Mouse (Mus musculus): ENCODE results near the gene Dock7. TPM values are rescaled to one million over a fixed set of nuclear protein-coding genes. Genes with fewer than 3 reads are reported as not detected.

Gene Dock7
- polyA plus RNA-seq (2015; fragmentation: Nextera tagmentation; extraction: Ambion mirVana), result 20.1 and 25.5 TPM in 2 replicates

DNA sequence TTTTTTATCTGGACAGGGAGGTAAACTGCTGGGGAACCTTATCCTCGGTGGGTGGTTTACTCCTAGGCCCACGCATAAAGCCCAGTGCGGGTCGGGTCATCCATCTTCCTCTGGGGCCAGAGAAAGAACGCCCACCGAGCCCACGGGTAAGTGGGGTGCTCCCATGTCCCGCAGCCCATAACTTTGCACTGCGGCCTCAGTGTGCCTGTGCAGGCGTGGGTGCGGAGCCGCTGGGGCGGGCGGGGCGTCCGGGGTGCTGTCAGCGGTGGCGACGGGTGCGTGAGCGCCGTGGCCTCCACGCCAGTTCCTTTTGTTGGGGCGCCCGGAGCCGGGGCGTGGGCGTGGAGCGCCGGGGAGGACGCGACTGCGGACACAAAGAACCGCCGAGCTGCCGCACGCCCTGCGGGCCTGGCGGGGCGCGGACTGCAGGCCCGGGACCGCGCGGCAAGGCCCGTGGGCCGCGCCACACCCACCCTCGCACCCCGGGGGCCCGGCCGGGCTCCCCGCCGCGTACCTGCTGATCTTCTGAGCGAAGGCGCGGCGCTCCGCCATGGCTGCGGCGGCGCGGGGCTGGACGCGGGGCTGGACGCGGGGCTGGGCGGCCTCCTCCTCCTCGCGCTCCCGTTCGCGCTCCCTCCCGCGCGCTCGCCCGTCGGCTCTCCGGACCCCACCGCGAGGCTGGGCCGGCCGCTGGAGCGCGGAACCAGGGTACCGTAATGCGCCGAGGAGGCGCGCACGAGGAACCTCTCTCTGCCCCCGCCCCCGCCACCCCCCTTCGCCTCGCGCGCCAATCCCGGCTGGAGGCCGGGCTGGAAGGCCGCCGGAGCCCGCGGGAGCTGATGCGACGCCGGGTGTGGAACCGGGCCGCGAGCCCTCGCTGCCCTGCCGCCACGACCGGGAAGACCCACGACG, at the start of gene Dock7:
Dock7 (minus strand) TSS at position 705 of the 912 bp plus-strand sequence.
- peaks cover 26% of the 10 kb centered on the region for H3K4me1 ChIP-seq (replicated peaks)
- peak within 1 kb of the TSS; percentile 84 for H3K4me3 ChIP-seq
- H3K27me3 ChIP-seq, result no peaks in the 10 kb centered on the region
- no peaks in the 10 kb centered on the region for H3K36me3 ChIP-seq
- peak; percentile 96 for ATAC-seq (replicated peaks; ENCODE audit: insufficient number of reproducible peaks, insufficient read depth, low FRiP score, low read depth)
- peak within 1 kb of the TSS; percentile 80 for H3K4me2 ChIP-seq
- no peaks in the 10 kb centered on the region for H3K9me3 ChIP-seq (replicated peaks)
- peak within 1 kb of the TSS; percentile 56 for H3K27ac ChIP-seq
- H3K9ac ChIP-seq, result peak within 1 kb of the TSS; percentile 92
- WGBS, result 0% methylated on average over 93 of the region's 117 CpGs

DNA sequence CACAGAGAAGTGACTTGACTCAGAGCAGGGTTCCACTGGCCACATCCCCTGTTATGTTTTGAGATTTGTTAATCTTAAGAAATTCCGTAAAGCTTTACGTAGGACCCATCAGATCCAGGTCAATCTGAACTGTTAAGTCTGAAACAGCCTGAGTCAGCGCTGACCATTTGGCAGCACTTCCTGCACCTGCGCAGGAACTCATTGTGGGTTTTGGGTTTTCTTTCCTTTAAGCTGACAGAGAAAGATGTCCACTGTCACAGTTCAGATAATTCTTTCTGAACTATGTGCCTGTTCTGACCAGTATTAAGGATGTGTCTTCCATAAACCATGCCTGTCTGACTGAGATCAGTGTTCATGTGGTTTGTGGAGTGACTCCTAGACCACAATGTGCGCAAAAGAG, 48.2 kb upstream of the Dock7 start:
- Histone ChIP-seq H3K27me3 (no peaks in the 10 kb centered on the region), H3K27ac (no peak overlapping the region), H3K36me3 (no peaks in the 10 kb centered on the region), H3K9me3 (replicated peaks) (no peaks in the 10 kb centered on the region), H3K4me3 (no peak overlapping the region), H3K9ac (no peak overlapping the region), H3K4me1 (replicated peaks) (peaks cover under 1% of the 10 kb centered on the region; the same call in 1 of the 2 replicates), H3K4me2 (no peak overlapping the region)
- WGBS, result 86% methylated on average over 5 of the region's 5 CpGs
- no peak for ATAC-seq (replicated peaks; ENCODE audit: insufficient number of reproducible peaks, insufficient read depth, low FRiP score, low read depth)

DNA sequence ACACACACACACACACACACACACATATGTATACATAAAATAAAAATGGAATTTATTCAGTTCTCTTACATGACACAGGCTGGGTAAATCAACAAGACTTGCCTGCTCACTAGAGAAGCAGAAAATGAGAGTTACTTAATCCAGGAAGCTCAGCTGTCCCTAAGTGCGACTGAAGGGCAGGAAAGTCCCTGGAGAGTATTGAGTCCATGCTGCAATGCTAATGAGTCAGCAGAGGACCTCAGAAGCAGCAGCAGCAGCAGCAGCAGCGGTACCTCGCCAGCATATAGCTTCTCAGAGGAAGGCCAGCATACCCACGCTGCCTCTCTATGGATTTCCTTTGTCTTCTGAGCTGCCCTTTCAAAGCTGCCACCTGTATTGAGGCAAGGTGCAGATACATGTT, 42.8 kb upstream of the Dock7 start:
- no peak overlapping the region for H3K4me3 ChIP-seq
- H3K9ac ChIP-seq, result no peak overlapping the region
- no peak for ATAC-seq (replicated peaks; ENCODE audit: insufficient number of reproducible peaks, insufficient read depth, low FRiP score, low read depth)
- no peaks in the 10 kb centered on the region for H3K27me3 ChIP-seq
- no peak overlapping the region for H3K4me2 ChIP-seq
- H3K36me3 ChIP-seq, result no peaks in the 10 kb centered on the region
- no peak overlapping the region for H3K27ac ChIP-seq
- H3K4me1 ChIP-seq (replicated peaks), result peaks cover 7% of the 10 kb centered on the region; the same call in 1 of the 2 replicates
- 14% methylated on average over 4 of the region's 4 CpGs for WGBS
- H3K9me3 ChIP-seq (replicated peaks), result no peaks in the 10 kb centered on the region

DNA sequence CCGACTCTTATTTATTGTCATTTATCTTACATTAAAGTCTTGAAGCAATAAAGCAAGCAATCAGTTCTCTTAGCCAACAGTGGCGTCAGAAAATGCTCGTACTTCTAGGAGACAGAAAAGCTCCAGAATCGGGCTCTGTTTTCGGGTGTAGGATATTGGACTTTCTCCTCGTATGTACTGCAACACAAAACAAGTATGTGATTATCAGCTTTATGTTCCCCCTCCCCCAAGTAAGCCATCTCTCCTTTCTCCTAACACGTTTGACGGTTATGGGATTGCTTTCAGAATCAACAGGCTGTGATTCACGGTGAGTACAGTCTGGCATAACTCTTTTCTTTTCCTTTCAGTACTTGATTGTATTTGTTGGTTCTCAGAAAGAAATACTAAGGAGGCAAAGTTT, 42.3 kb upstream of the Dock7 start:
- 53% methylated on average over 9 of the region's 9 CpGs for WGBS
- no peak overlapping the region for H3K4me2 ChIP-seq
- H3K9me3 ChIP-seq (replicated peaks), result no peaks in the 10 kb centered on the region
- no peak overlapping the region for H3K27ac ChIP-seq
- H3K9ac ChIP-seq, result no peak overlapping the region
- ATAC-seq (replicated peaks; ENCODE audit: insufficient number of reproducible peaks, insufficient read depth, low FRiP score, low read depth), result no peak
- H3K4me3 ChIP-seq, result no peak overlapping the region
- no peaks in the 10 kb centered on the region for H3K27me3 ChIP-seq
- no peaks in the 10 kb centered on the region for H3K36me3 ChIP-seq
- peaks cover 7% of the 10 kb centered on the region; the same call in 1 of the 2 replicates for H3K4me1 ChIP-seq (replicated peaks)

DNA sequence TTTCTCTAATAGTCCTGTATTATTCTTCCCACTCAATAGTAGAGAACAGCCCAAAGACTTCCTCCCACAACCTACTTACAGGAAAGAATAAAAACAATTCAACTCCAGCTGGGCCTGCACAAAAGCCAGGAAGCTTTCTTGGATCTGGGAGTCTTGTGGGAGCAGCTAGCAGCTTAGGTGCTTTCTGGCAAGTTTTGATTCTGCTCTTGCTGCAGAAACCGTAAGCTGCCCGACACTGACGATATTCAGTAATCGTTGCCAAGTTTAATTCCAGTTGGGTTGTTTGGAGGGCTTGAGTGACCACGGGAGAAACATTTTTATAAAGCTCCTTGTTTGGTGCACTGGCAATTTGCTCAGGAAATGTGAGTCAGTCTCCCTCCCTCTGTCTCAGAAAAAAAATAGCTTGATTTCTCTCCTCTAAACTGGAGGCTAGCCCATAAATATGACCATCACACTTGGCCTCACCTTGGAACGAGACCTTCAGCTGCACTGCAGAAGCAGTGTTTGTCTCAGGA, 40.8 kb upstream of the Dock7 start:
- 24% methylated on average over 6 of the region's 6 CpGs for WGBS
- ATAC-seq (replicated peaks; ENCODE audit: insufficient number of reproducible peaks, insufficient read depth, low FRiP score, low read depth), result 0 out of 2 replicates have a peak, but pooled peaks have one; percentile 18
- H3K9ac ChIP-seq, result no peak overlapping the region

DNA sequence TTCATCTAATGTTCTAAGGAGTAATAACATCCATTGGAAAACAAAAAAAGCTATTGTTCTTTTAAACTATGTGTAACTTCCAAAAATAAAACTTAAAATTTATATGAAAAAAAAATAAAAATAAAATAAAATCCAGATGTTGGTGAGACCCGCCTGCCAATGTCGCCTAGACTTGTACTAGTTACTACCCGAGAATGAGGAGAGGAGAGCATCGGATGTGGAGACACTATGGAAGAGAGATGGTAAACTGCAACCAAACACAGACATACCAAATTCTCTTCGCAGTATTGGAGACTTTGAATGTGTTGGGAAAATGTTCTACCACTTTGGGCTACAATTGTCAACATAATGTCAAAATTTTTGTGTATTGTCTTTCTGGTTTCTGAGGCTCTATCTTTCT, 40.2 kb upstream of the Dock7 start:
- Histone ChIP-seq H3K36me3 (no peaks in the 10 kb centered on the region), H3K9ac (no peak overlapping the region), H3K4me3 (no peak overlapping the region), H3K9me3 (replicated peaks) (no peaks in the 10 kb centered on the region), H3K4me2 (no peak overlapping the region), H3K27ac (no peak overlapping the region), H3K27me3 (no peaks in the 10 kb centered on the region), H3K4me1 (replicated peaks) (peaks cover 7% of the 10 kb centered on the region; the same call in 1 of the 2 replicates)
- WGBS, result 70% methylated on average over 5 of the region's 5 CpGs
- ATAC-seq (replicated peaks; ENCODE audit: insufficient number of reproducible peaks, insufficient read depth, low FRiP score, low read depth), result no peak

More for the DNA sequence above, 40.8 kb upstream of the Dock7 start:
- H3K4me2 ChIP-seq, result no peak overlapping the region
- H3K36me3 ChIP-seq, result no peaks in the 10 kb centered on the region
- no peaks in the 10 kb centered on the region for H3K27me3 ChIP-seq
- no peak overlapping the region for H3K4me3 ChIP-seq
- H3K27ac ChIP-seq, result no peak overlapping the region; the same call in 1 of the 2 replicates
- no peaks in the 10 kb centered on the region for H3K9me3 ChIP-seq (replicated peaks)
- peaks cover 7% of the 10 kb centered on the region; the same call in 1 of the 2 replicates for H3K4me1 ChIP-seq (replicated peaks)

DNA sequence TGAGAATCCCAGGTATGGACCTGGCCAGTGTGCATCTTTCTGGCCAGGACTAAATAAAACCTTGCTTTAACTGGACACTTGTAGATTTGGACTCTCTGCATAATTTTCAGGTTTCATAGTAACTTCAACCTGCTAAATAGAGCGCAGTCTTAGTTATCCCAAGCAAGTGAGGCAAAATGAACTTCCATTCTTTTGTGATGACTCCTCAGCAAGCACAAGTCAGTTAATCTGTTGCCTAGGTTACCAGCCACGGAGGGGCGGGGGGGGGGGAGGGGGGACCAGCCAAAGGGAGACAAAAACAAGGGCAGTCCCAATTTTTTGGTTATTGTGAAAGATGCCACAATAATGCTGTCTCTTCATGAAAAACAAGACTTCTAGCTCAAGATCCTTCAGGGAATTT, 39.7 kb upstream of the Dock7 start:
- H3K4me1 ChIP-seq (replicated peaks), result peaks cover 7% of the 10 kb centered on the region; the same call in 1 of the 2 replicates
- 31% methylated on average over 3 of the region's 3 CpGs for whole genome bisulfite sequencing
- H3K9me3 ChIP-seq (replicated peaks), result no peaks in the 10 kb centered on the region
- no peak overlapping the region for H3K4me3 ChIP-seq
- no peak overlapping the region for H3K9ac ChIP-seq
- H3K27me3 ChIP-seq, result no peaks in the 10 kb centered on the region
- H3K27ac ChIP-seq, result no peak overlapping the region
- no peaks in the 10 kb centered on the region for H3K36me3 ChIP-seq
- ATAC-seq (replicated peaks; ENCODE audit: insufficient number of reproducible peaks, insufficient read depth, low FRiP score, low read depth), result no peak
- H3K4me2 ChIP-seq, result no peak overlapping the region

DNA sequence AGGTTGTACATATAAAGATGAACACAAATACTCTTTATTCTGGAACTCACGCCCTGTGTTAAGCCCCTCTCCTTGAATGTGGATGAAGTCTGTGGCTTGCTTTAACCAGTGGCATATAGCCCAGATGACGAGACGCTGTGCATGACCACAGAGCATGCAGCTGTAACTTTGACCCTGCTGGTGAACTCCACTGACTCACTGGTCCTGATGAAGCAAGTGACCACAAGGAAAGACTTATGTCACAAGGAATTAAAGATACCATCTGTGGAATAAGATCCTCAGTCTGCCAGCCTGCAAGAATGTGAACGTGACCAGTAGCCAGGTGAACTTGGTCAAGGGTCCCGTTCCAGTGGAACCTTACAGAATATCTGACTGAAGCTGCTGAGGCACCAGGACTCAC, 37.8 kb upstream of the Dock7 start:
- H3K36me3 ChIP-seq, result no peaks in the 10 kb centered on the region
- no peak overlapping the region for H3K4me3 ChIP-seq
- H3K27ac ChIP-seq, result no peak overlapping the region
- 84% methylated on average over 5 of the region's 5 CpGs for whole genome bisulfite sequencing
- H3K9me3 ChIP-seq (replicated peaks), result no peaks in the 10 kb centered on the region
- H3K9ac ChIP-seq, result no peak overlapping the region
- no peak for ATAC-seq (replicated peaks; ENCODE audit: insufficient number of reproducible peaks, insufficient read depth, low FRiP score, low read depth)
- peaks cover 3% of the 10 kb centered on the region; the same call in 1 of the 2 replicates for H3K4me1 ChIP-seq (replicated peaks)
- no peak overlapping the region for H3K4me2 ChIP-seq
- no peaks in the 10 kb centered on the region for H3K27me3 ChIP-seq

DNA sequence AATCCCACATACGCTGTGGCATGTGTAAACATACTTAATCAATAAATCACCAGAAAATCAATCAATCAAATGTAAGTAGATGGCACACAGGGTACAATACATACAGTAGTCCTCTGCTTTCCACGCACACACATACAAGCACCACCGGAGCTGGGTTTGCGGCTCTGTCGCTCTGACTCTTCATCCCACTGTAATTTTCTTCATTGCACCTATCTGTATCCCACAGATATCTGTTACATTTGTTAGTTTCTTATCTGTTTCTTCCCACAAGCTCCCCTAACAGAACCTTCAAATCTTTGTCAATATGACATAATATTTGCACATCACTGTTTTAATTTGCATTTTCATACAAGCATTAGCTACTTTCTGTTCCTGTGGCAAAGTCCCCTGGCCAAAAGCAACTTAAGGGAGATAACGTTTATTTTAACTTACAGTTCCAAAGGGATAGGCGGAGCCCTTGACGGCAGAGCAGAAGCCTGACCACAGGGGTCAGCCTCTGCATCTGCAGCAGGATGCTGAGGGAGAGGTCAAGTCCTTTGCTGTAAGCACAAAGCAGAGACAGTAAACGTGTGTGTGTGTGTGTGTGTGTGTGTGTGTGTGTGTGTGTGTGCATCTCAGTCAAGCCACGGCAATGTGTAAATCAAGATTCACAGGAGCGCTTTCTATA, 36.1 kb upstream of the Dock7 start:
- Histone ChIP-seq H3K27ac (no peak overlapping the region), H3K9ac (no peak overlapping the region), H3K4me1 (replicated peaks) (no peaks in the 10 kb centered on the region), H3K4me2 (no peak overlapping the region), H3K36me3 (no peaks in the 10 kb centered on the region), H3K4me3 (no peak overlapping the region), H3K9me3 (replicated peaks) (no peaks in the 10 kb centered on the region), H3K27me3 (no peaks in the 10 kb centered on the region)
- ATAC-seq (replicated peaks; ENCODE audit: insufficient number of reproducible peaks, insufficient read depth, low FRiP score, low read depth), result no peak
- 53% methylated on average over 11 of the region's 11 CpGs for WGBS

DNA sequence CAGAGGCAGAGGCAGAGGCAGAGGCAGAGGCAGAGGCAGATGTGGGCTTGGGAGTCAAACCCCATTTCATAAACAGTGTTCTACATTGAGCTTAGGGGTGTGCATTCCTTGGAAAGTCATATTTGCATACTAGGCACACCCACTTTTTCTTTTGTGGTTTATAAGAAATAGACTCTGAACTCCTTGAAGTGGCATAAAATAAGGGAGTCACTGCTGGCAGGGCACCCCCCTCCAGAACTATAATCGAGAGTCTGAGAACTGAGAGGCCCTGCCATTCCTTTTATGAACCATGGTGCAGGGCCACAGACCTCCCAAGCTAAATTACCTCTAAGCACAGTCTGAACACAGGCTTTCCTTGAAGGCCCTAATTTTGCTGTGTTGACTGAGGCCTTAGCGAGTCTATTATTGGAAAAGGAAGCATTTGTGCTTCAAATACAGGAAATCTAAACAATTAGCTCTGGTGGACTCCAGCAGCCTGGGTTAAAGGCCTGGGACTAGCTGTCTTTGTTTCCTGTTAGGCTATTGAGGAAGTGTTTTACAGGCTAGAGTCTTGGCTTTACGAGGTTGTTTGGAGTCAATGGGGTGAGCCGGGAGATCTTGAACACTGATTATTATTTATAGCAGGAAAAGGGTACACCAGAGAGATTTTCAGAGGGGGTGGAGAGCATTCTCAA, 31.3 kb upstream of the Dock7 start:
- 0 out of 2 replicates have a peak, but pooled peaks cover 7% of the 10 kb centered on the region for H3K27me3 ChIP-seq
- H3K27ac ChIP-seq, result no peak overlapping the region
- no peak overlapping the region for H3K4me2 ChIP-seq
- H3K9me3 ChIP-seq (replicated peaks), result no peaks in the 10 kb centered on the region
- H3K9ac ChIP-seq, result no peak overlapping the region
- WGBS, result 52% methylated on average over 4 of the region's 4 CpGs
- H3K4me3 ChIP-seq, result no peak overlapping the region
- no peaks in the 10 kb centered on the region for H3K36me3 ChIP-seq
- no peak for ATAC-seq (replicated peaks; ENCODE audit: insufficient number of reproducible peaks, insufficient read depth, low FRiP score, low read depth)
- H3K4me1 ChIP-seq (replicated peaks), result no peaks in the 10 kb centered on the region

DNA sequence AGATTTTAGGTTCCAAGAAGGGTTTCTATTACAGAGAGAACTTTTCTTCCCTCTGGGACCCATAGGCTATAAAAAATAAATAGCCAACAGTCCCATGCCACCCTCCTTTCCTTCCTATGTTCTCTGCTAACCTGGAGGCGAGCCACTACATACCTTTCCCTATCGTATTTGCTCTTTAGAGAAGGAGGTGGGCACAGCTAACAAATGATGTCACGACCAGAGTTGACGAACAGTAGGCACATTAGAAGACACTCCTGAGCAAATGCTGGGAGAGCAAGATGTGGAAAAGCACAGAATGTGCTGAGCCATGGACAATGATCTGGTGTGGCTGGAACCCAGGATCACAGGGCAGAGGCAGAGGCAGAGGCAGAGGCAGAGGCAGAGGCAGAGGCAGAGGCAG, 30.7 kb upstream of the Dock7 start:
- WGBS, result 79% methylated on average over 4 of the region's 4 CpGs
- no peak overlapping the region for H3K9ac ChIP-seq
- no peak overlapping the region for H3K4me3 ChIP-seq
- no peak overlapping the region for H3K27ac ChIP-seq
- H3K27me3 ChIP-seq, result 0 out of 2 replicates have a peak, but pooled peaks cover 7% of the 10 kb centered on the region
- H3K4me1 ChIP-seq (replicated peaks), result no peaks in the 10 kb centered on the region
- H3K9me3 ChIP-seq (replicated peaks), result no peaks in the 10 kb centered on the region
- H3K4me2 ChIP-seq, result no peak overlapping the region
- no peaks in the 10 kb centered on the region for H3K36me3 ChIP-seq
- no peak for ATAC-seq (replicated peaks; ENCODE audit: insufficient number of reproducible peaks, insufficient read depth, low FRiP score, low read depth)
